Comparison of ENCODE assay signal across 8 mouse cellular contexts in the genomic region with DNA sequence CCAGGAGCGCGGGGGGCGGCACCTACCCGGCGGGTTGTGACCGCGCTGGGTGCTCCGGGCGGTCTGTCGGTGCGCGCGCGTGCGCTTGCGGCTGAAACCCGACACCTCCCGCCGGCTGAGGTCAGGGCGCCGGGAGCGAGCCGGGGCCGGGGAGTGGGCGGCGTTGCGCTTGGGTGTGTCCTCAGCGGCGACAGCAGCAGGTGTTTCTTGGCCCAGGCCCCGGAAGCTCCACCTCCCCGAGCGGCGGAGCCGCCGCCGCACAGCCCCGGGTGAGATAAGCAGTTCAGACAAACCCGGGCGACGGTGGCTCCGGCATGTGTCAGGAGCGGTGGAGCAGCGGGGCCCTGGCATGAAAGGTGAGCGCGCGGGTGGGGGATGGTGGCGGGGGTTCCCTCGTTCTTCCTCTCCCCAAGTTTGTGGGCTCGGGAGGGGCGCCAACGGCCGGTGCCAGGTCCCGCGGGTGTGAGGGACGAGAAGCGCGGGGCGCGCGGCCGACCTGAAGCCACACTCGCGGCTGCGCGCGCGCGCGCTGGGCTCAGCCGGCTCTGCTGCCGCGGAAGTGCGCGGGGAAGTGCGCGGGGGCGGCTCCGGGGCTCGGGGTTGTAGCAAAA. TPM values are rescaled to one million over a fixed set of nuclear protein-coding genes. Genes with fewer than 3 reads are reported as not detected.
DNase-seq lines count a peak whose midpoint lies in the region; ATAC-seq and TF ChIP-seq lines count a peak whose summit lies in the region.

No protein-coding gene starts in this region.

- H3K79me3 ChIP-seq in C2C12 (ENCODE audit: low read depth): peaks cover 14% of the 10 kb centered on the region

- H3K9ac ChIP-seq in embryonic facial prominence, embryonic 11.5 days (replicated peaks; ENCODE audit: low read length): peak overlapping the region; percentile 61
- peak overlapping the region; percentile 89 for H3K9ac ChIP-seq in heart, embryonic 12.5 days
- peak overlapping the region; percentile 62 for H3K9ac ChIP-seq in kidney, embryonic 15.5 days
- H3K9ac ChIP-seq in lung, embryonic 14.5 days: peak overlapping the region; percentile 71

- no peaks in the 10 kb centered on the region for H3K9me3 ChIP-seq in embryonic facial prominence, embryonic 11.5 days (replicated peaks; ENCODE audit: control insufficient read depth, low read length)
- H3K9me3 ChIP-seq in heart, embryonic 12.5 days (replicated peaks): no peaks in the 10 kb centered on the region
- H3K9me3 ChIP-seq in kidney, embryonic 15.5 days (replicated peaks): no peaks in the 10 kb centered on the region
- H3K9me3 ChIP-seq in lung, embryonic 14.5 days (ENCODE audit: low read depth, low read length): no peaks in the 10 kb centered on the region

- H3K4me3 ChIP-seq in C2C12 (ENCODE audit: insufficient read depth, poor library complexity, severe bottlenecking): peak overlapping the region; percentile 44
- peak overlapping the region; percentile 62 for H3K4me3 ChIP-seq in embryonic facial prominence, embryonic 11.5 days (ENCODE audit: low read depth, low read length)
- peak overlapping the region; percentile 76 for H3K4me3 ChIP-seq in heart, embryonic 12.5 days
- peak overlapping the region; percentile 66 for H3K4me3 ChIP-seq in kidney, embryonic 15.5 days (replicated peaks)
- H3K4me3 ChIP-seq in lung, embryonic 14.5 days (ENCODE audit: low read depth, low read length): peak overlapping the region; percentile 61

- peaks cover 43% of the 10 kb centered on the region for H3K79me2 ChIP-seq in C2C12 (ENCODE audit: control insufficient read depth, insufficient read depth)

- no peaks in the 10 kb centered on the region for H3K36me3 ChIP-seq in C2C12 (ENCODE audit: control insufficient read depth, insufficient read depth)
- H3K36me3 ChIP-seq in embryonic facial prominence, embryonic 11.5 days (replicated peaks; ENCODE audit: control insufficient read depth, insufficient read depth, low read depth, low read length): no peaks in the 10 kb centered on the region
- no peaks in the 10 kb centered on the region for H3K36me3 ChIP-seq in heart, embryonic 12.5 days
- no peaks in the 10 kb centered on the region for H3K36me3 ChIP-seq in kidney, embryonic 15.5 days
- H3K36me3 ChIP-seq in lung, embryonic 14.5 days (ENCODE audit: insufficient read depth): no peaks in the 10 kb centered on the region

- H3K4me1 ChIP-seq in embryonic facial prominence, embryonic 11.5 days (ENCODE audit: control insufficient read depth, insufficient read depth, low read length): peaks cover 52% of the 10 kb centered on the region
- peaks cover 86% of the 10 kb centered on the region for H3K4me1 ChIP-seq in heart, embryonic 12.5 days (replicated peaks)
- H3K4me1 ChIP-seq in kidney, embryonic 15.5 days: peaks cover 97% of the 10 kb centered on the region
- H3K4me1 ChIP-seq in lung, embryonic 14.5 days (ENCODE audit: insufficient read depth): peaks cover 58% of the 10 kb centered on the region

- peak; percentile 71 for DNase-seq in adrenal gland, adult 8-10 months
- peak; percentile 82 for DNase-seq in embryonic facial prominence, embryonic 11.5 days (ENCODE audit: low spot score)
- peak; percentile 88 for DNase-seq in lung, embryonic 14.5 days
- DNase-seq in thymus, adult 18-20 months: peak; percentile 87 to 90

- peak; percentile 15 for ATAC-seq in embryonic facial prominence, embryonic 11.5 days (replicated peaks; ENCODE audit: insufficient number of reproducible peaks, low FRiP score, low TSS enrichment, low read depth)
- ATAC-seq in heart, embryonic 12.5 days (ENCODE audit: insufficient number of reproducible peaks, low FRiP score): peak; percentile 73
- peak; percentile 67 for ATAC-seq in kidney, embryonic 15.5 days (replicated peaks; ENCODE audit: low FRiP score)
- peak; percentile 52 for ATAC-seq in lung, embryonic 14.5 days (ENCODE audit: insufficient read depth)
- peak; percentile 10; the same call in 1 of the 2 replicates for ATAC-seq in neutrophil, adult 5-6 weeks (ENCODE audit: extremely low read depth, insufficient number of reproducible peaks, low FRiP score, poor library complexity, severe bottlenecking)

- H3ac ChIP-seq in C2C12 (ENCODE audit: control insufficient read depth, insufficient read length, low read depth): peak overlapping the region; percentile 65

- peak overlapping the region; percentile 98 for H3K4me2 ChIP-seq in embryonic facial prominence, embryonic 11.5 days (ENCODE audit: low read depth, low read length)
- peak overlapping the region; percentile 97 for H3K4me2 ChIP-seq in heart, embryonic 12.5 days
- peak overlapping the region; percentile 99 for H3K4me2 ChIP-seq in kidney, embryonic 15.5 days
- peak overlapping the region; percentile 99 for H3K4me2 ChIP-seq in lung, embryonic 14.5 days

- peak overlapping the region; percentile 84 for H3K27ac ChIP-seq in embryonic facial prominence, embryonic 11.5 days (replicated peaks; ENCODE audit: low read depth, low read length)
- peak overlapping the region; percentile 96 for H3K27ac ChIP-seq in heart, embryonic 12.5 days (ENCODE audit: poor library complexity, severe bottlenecking)
- peak overlapping the region; percentile 95 for H3K27ac ChIP-seq in kidney, embryonic 15.5 days
- H3K27ac ChIP-seq in lung, embryonic 14.5 days (ENCODE audit: low read depth): peak overlapping the region; percentile 95

- WGBS in embryonic facial prominence, embryonic 11.5 days: 1% methylated on average over 76 of the region's 79 CpGs
- under 1% methylated on average over 77 of the region's 79 CpGs for WGBS in heart, embryonic 12.5 days
- under 1% methylated on average over 73 of the region's 79 CpGs for WGBS in kidney, embryonic 15.5 days
- WGBS in lung, embryonic 14.5 days: under 1% methylated on average over 69 of the region's 79 CpGs

- TF ChIP-seq CTCF in C2C12 (IDR thresholded peaks at IDR 0.05; ENCODE audit: control insufficient read depth, insufficient read depth, insufficient read length): no peak
- TF ChIP-seq CTCF in lung, embryonic 14.5 days (IDR thresholded peaks at IDR 0.05; ENCODE audit: low read depth): no peak

- no peaks in the 10 kb centered on the region for H3K27me3 ChIP-seq in C2C12 (ENCODE audit: control insufficient read depth, insufficient read depth, insufficient read length)
- peaks cover 3% of the 10 kb centered on the region; the same call in 1 of the 2 replicates for H3K27me3 ChIP-seq in embryonic facial prominence, embryonic 11.5 days (ENCODE audit: control insufficient read depth, insufficient read depth, low read length)
- no peaks in the 10 kb centered on the region for H3K27me3 ChIP-seq in heart, embryonic 12.5 days (replicated peaks)
- peaks cover 13% of the 10 kb centered on the region; the same call in 1 of the 2 replicates for H3K27me3 ChIP-seq in kidney, embryonic 15.5 days
- 0 out of 2 replicates have a peak, but pooled peaks cover 2% of the 10 kb centered on the region for H3K27me3 ChIP-seq in lung, embryonic 14.5 days (ENCODE audit: insufficient read depth, low read length)

TF ChIP-seq in C2C12, 6 proteins besides CTCF, POLR2A, EP300 and RAD21:
- TF ChIP-seq MAX (IDR thresholded peaks at IDR 0.05): peak; percentile 2
- peak; percentile 59 for TF ChIP-seq MYOD1 (IDR thresholded peaks at IDR 0.05; ENCODE audit: control insufficient read depth, insufficient read length, low read depth)
- TF ChIP-seq MYOG (IDR thresholded peaks at IDR 0.05; ENCODE audit: control insufficient read depth, extremely low read depth, insufficient read length): no peak

RNA-seq across cellular contexts. Expression of gene Gins2, which starts 51.8 kb away (rescaled TPM):
- polyA plus RNA-seq in C2C12 (2012; fragmentation: generic; extraction: Trizol): 69.8 TPM
- total RNA-seq in adrenal gland, adult 8-10 months (2022): 1 to 10 TPM; 5.2 to 10.0 (median 6.5) TPM
- polyA plus RNA-seq in embryonic facial prominence, embryonic 11.5 days (2014; fragmentation: Nextera tagmentation; extraction: Ambion mirVana): 127 and 132 TPM in 2 replicates
- 63.4 and 66.8 TPM in 2 replicates for polyA plus RNA-seq in heart, embryonic 12.5 days (2016; fragmentation: Nextera tagmentation; extraction: Ambion mirVana)
- 107 and 110 TPM in 2 replicates for polyA plus RNA-seq in kidney, embryonic 15.5 days (2015; fragmentation: Nextera tagmentation; extraction: Ambion mirVana)
- 131 and 139 TPM in 2 replicates for polyA plus RNA-seq in lung, embryonic 14.5 days (2014; fragmentation: Nextera tagmentation; extraction: Ambion mirVana)
- total RNA-seq in neutrophil, adult 5-6 weeks (2017): 0.70 and 0.86 TPM in 2 replicates

Comparison
In these comparisons a context has a peak if more than half of its experiments do, and no peak if none do; other contexts are left out.
1. Peak in every context shown above with its lines: DNase-seq, ATAC-seq, H3K4me3 ChIP-seq and H3K27ac ChIP-seq.
2. ATAC-seq: peak in every context shown above with its lines; median percentile 73 in heart, embryonic 12.5 days; 67 in kidney, embryonic 15.5 days; 52 in lung, embryonic 14.5 days; 15 in embryonic facial prominence, embryonic 11.5 days; 10 in neutrophil, adult 5-6 weeks.